Mouse (Mus musculus) gastrocnemius, adult 18-20 months (tissue): Measurements from ENCODE around the gene Csk. TPM values are rescaled to one million over a fixed set of nuclear protein-coding genes. Genes with fewer than 3 reads are reported as not detected.

Source experiments
- DNase-seq: peaks from one replicate; pipeline ENCODE4 v3.0.0; 2021; ENCODE audit warnings: low spot score
- long read RNA-seq, 2 experiments: library from polyadenylated mRNA; stranded (forward); transcript quantifications; one replicate each; pipeline ENCODE4 v2.0.0; 2021
- total RNA-seq, 2 experiments: library from RNA; stranded (reverse); gene quantifications; 2 replicates each; pipeline ENCODE4 v1.2.3; 2021

Gene Csk
- total RNA-seq: 1 to 10 TPM; 6.4 to 9.8 TPM
- long read RNA-seq, experiment 1, partial matches to known transcripts: 2 of 10 reads
- long read RNA-seq, experiment 1, other reads (novel, unspliced or antisense): 4 of 10 reads
- long read RNA-seq, experiment 2, partial matches to known transcripts: 0 of 2 reads
- long read RNA-seq, experiment 2, other reads (novel, unspliced or antisense): 2 of 2 reads

GRCm38 (mm10) chr9:57653283-57653682, at the start of gene Csk:
TSS of gene Csk (minus strand) at chr9:57653631.
- no peak for DNase-seq

- DNase-seq: no peak
Measured at GRCm38 (mm10) chr9:57698466-57699150, 45.2 kb upstream of the Csk start.

- DNase-seq: no peak
Measured at GRCm38 (mm10) chr9:57697380-57697779, 43.9 kb upstream of the Csk start.

GRCm38 (mm10) chr9:57696380-57697285, 43.2 kb upstream of the Csk start:
- peak; percentile 58 for DNase-seq

- no peak for DNase-seq
Measured at GRCm38 (mm10) chr9:57694108-57694507, 40.7 kb upstream of the Csk start.

- no peak for DNase-seq
Measured at GRCm38 (mm10) chr9:57688606-57689005, 35.2 kb upstream of the Csk start.

GRCm38 (mm10) chr9:57688158-57688557, 34.7 kb upstream of the Csk start:
- DNase-seq: no peak

GRCm38 (mm10) chr9:57687751-57688150, 34.3 kb upstream of the Csk start, which contains the start of gene Cyp1a1:
TSS of gene Cyp1a1 (plus strand) at chr9:57687928.
- no peak for DNase-seq

- no peak for DNase-seq
Measured at GRCm38 (mm10) chr9:57686011-57686410, 32.6 kb upstream of the Csk start.

- no peak for DNase-seq
Measured at GRCm38 (mm10) chr9:57683520-57683919, 30.1 kb upstream of the Csk start, which contains the start of gene Cyp1a2. TSS of gene Cyp1a2 (minus strand) at chr9:57683703.

- DNase-seq: no peak
Measured at GRCm38 (mm10) chr9:57681411-57681810, 28.0 kb upstream of the Csk start.

- DNase-seq: no peak
Measured at GRCm38 (mm10) chr9:57671500-57671899, 18.1 kb upstream of the Csk start.

- no peak for DNase-seq
Measured at GRCm38 (mm10) chr9:57671037-57671436, 17.6 kb upstream of the Csk start.

GRCm38 (mm10) chr9:57669566-57669965, 16.1 kb upstream of the Csk start:
- DNase-seq: no peak

- no peak for DNase-seq
Measured at GRCm38 (mm10) chr9:57668277-57668676, 14.8 kb upstream of the Csk start.

- DNase-seq: no peak
Measured at GRCm38 (mm10) chr9:57667817-57668216, 14.4 kb upstream of the Csk start.

GRCm38 (mm10) chr9:57667136-57667535, 13.7 kb upstream of the Csk start:
- no peak for DNase-seq

GRCm38 (mm10) chr9:57666536-57666935, 13.1 kb upstream of the Csk start:
- no peak for DNase-seq

- DNase-seq: no peak
Measured at GRCm38 (mm10) chr9:57664616-57665015, 11.2 kb upstream of the Csk start.

- no peak for DNase-seq
Measured at GRCm38 (mm10) chr9:57661552-57661951, 8.1 kb upstream of the Csk start.

- no peak for DNase-seq
Measured at GRCm38 (mm10) chr9:57660501-57660900, 7.1 kb upstream of the Csk start.

- DNase-seq: peak; percentile 85
Measured at GRCm38 (mm10) chr9:57659774-57660173, 6.3 kb upstream of the Csk start.
